Mouse (Mus musculus) lung, embryonic 14.5 days (tissue): Measurements from ENCODE around the gene Klrb1a. TPM values are rescaled to one million over a fixed set of nuclear protein-coding genes. Genes with fewer than 3 reads are reported as not detected.

Experiments used
- ATAC-seq: fragments of 200-750 bp; cut with Nextera tagmentation; 2 replicates; pipeline ENCODE4 v1.8.0; 2017; ENCODE audit warnings: mild to moderate bottlenecking, moderate TSS enrichment, moderate library complexity; ENCODE audit not compliant: insufficient read depth
- DNase-seq: peaks from one replicate; pipeline ENCODE4 v3.0.0-alpha.2; 2015
- H3K27ac ChIP-seq: fragments of 300-500 bp; sonication (generic); 2 replicates; pipeline ENCODE4 v1.5.1; 2014; ENCODE audit warnings: low read depth, mild to moderate bottlenecking, moderate library complexity
- H3K27me3 ChIP-seq: fragments of 300-500 bp; sonication (generic); 2 replicates; pipeline ENCODE4 v1.6.1; 2014; ENCODE audit warnings: low read length, control low read depth; ENCODE audit not compliant: insufficient read depth
- H3K36me3 ChIP-seq: fragments of 300-500 bp; sonication (generic); 2 replicates; pipeline ENCODE4 v1.6.1; 2014; ENCODE audit warnings: control low read depth; ENCODE audit not compliant: insufficient read depth
- H3K4me1 ChIP-seq: fragments of 300-500 bp; sonication (generic); 2 replicates; pipeline ENCODE4 v1.6.1; 2014; ENCODE audit warnings: antibody characterized with exemption, control low read depth; ENCODE audit not compliant: insufficient read depth
- H3K4me2 ChIP-seq: fragments of 300-500 bp; sonication (generic); 2 replicates; pipeline ENCODE4 v1.6.1; 2014; ENCODE audit warnings: mild to moderate bottlenecking
- H3K4me3 ChIP-seq: fragments of 300-500 bp; sonication (generic); 2 replicates; pipeline ENCODE4 v1.5.1; 2014; ENCODE audit warnings: low read depth, low read length
- H3K9ac ChIP-seq: fragments of 300-500 bp; sonication (generic); 2 replicates; pipeline ENCODE4 v1.6.1; 2014
- H3K9me3 ChIP-seq: fragments of 300-500 bp; sonication (generic); 2 replicates; pipeline ENCODE4 v1.6.1; 2016; ENCODE audit warnings: low read depth, low read length, control low read depth
- CTCF ChIP-seq: IDR thresholded peaks from 2 replicates; pipeline ENCODE4 v1.5.1; 2016; ENCODE audit warnings: antibody characterized with exemption, low read depth
- WGBS: fragments of 180-500 bp; shearing (Covaris S2); extraction: QIAGEN DNeasy Blood & Tissue Kit; methylation state at CpG from one replicate; pipeline ENCODE4 v1.1.7; 2014; 5-methylcytosine and 5-hydroxymethylcytosine counted together
- polyA plus RNA-seq: library from polyadenylated mRNA; unstranded; fragments of >200 nt; fragmentation: Nextera tagmentation; extraction: Ambion mirVana; gene quantifications from 2 replicates; pipeline ENCODE4 v1.2.1, GENCODE M21; 2014

The Klrb1a gene
- polyA plus RNA-seq, 1 experiment from 2014 or later: not detected

GRCm38 (mm10) chr6:128624425-128624824 lies 1.1 kb upstream of the Klrb1a start:
- no peaks in the 10 kb centered on the region for H3K27me3 ChIP-seq
- 61% methylated on average over 4 of the region's 4 CpGs for WGBS
- H3K4me1 ChIP-seq: no peaks in the 10 kb centered on the region
- ATAC-seq (no peak), DNase-seq (no peak)
- H3K9me3 ChIP-seq: no peaks in the 10 kb centered on the region
- H3K9ac ChIP-seq: no peak overlapping the region
- H3K36me3 ChIP-seq: no peaks in the 10 kb centered on the region
- no peak for TF ChIP-seq CTCF
- no peak overlapping the region for H3K4me2 ChIP-seq
- H3K27ac ChIP-seq: no peak overlapping the region
- no peak overlapping the region for H3K4me3 ChIP-seq

- H3K27me3 ChIP-seq: no peaks in the 10 kb centered on the region
- H3K4me2 ChIP-seq: no peak overlapping the region
- H3K27ac ChIP-seq: no peak overlapping the region
- H3K4me3 ChIP-seq: no peak overlapping the region
- ATAC-seq (no peak), DNase-seq (no peak)
- H3K9me3 ChIP-seq: no peaks in the 10 kb centered on the region
- no peaks in the 10 kb centered on the region for H3K36me3 ChIP-seq
- no peak for TF ChIP-seq CTCF
- 69% methylated on average over 2 of the region's 2 CpGs for WGBS
- no peak overlapping the region for H3K9ac ChIP-seq
- H3K4me1 ChIP-seq: no peaks in the 10 kb centered on the region
Observed at GRCm38 (mm10) chr6:128622733-128623132, 600 bp downstream of the Klrb1a start.

GRCm38 (mm10) chr6:128606350-128606749 lies 17.0 kb downstream of the Klrb1a start:
- Histone ChIP-seq H3K9ac (no peak overlapping the region), H3K4me3 (no peak overlapping the region), H3K36me3 (no peaks in the 10 kb centered on the region), H3K9me3 (no peaks in the 10 kb centered on the region), H3K27me3 (no peaks in the 10 kb centered on the region), H3K4me1 (peaks cover 9% of the 10 kb centered on the region; the same call in 1 of the 2 replicates), H3K4me2 (0 out of 2 replicates have a peak overlapping the region, but pooled peaks have one; percentile 7), H3K27ac (peak overlapping the region; percentile 63; the same call in 1 of the 2 replicates)
- TF ChIP-seq CTCF: no peak
- DNase-seq: peak; percentile 84
- peak; percentile 91 for ATAC-seq
- 26% methylated on average over 9 of the region's 9 CpGs for WGBS

GRCm38 (mm10) chr6:128604512-128604911 lies 18.8 kb downstream of the Klrb1a start:
- peak; percentile 86 for DNase-seq
- TF ChIP-seq CTCF: peak; percentile 75
- Histone ChIP-seq H3K27me3 (no peaks in the 10 kb centered on the region), H3K9ac (no peak overlapping the region), H3K27ac (no peak overlapping the region), H3K4me1 (peaks cover 9% of the 10 kb centered on the region; the same call in 1 of the 2 replicates), H3K4me3 (no peak overlapping the region), H3K4me2 (no peak overlapping the region), H3K9me3 (no peaks in the 10 kb centered on the region), H3K36me3 (no peaks in the 10 kb centered on the region)
- ATAC-seq: no peak
- WGBS: 34% methylated on average over 5 of the region's 5 CpGs

- Histone ChIP-seq H3K9me3 (no peaks in the 10 kb centered on the region), H3K36me3 (no peaks in the 10 kb centered on the region), H3K4me3 (no peak overlapping the region), H3K9ac (no peak overlapping the region), H3K27me3 (no peaks in the 10 kb centered on the region), H3K27ac (no peak overlapping the region), H3K4me2 (no peak overlapping the region), H3K4me1 (peaks cover 9% of the 10 kb centered on the region; the same call in 1 of the 2 replicates)
- ATAC-seq: no peak
- no peak for TF ChIP-seq CTCF
- no peak for DNase-seq
- 65% methylated on average over 10 of the region's 10 CpGs for WGBS
Observed at GRCm38 (mm10) chr6:128602463-128603201, 20.7 kb downstream of the Klrb1a start.

GRCm38 (mm10) chr6:128602026-128602425 lies 21.3 kb downstream of the Klrb1a start:
- H3K9me3 ChIP-seq: no peaks in the 10 kb centered on the region

GRCm38 (mm10) chr6:128599555-128599954 lies 23.8 kb downstream of the Klrb1a start:
- TF ChIP-seq CTCF: peak; percentile 52
- Histone ChIP-seq H3K27ac (no peak overlapping the region), H3K4me3 (no peak overlapping the region), H3K27me3 (no peaks in the 10 kb centered on the region), H3K4me1 (peaks cover 10% of the 10 kb centered on the region; the same call in 1 of the 2 replicates), H3K9ac (no peak overlapping the region), H3K9me3 (no peaks in the 10 kb centered on the region), H3K36me3 (no peaks in the 10 kb centered on the region), H3K4me2 (no peak overlapping the region)
- no peak for DNase-seq
- WGBS: 43% methylated on average over 4 of the region's 4 CpGs
- no peak for ATAC-seq

More at GRCm38 (mm10) chr6:128602026-128602425, 21.3 kb downstream of the Klrb1a start:
- DNase-seq (peak; percentile 86), ATAC-seq (no peak)
- 24% methylated on average over 3 of the region's 3 CpGs for WGBS
- peaks cover 9% of the 10 kb centered on the region; the same call in 1 of the 2 replicates for H3K4me1 ChIP-seq
- H3K36me3 ChIP-seq: no peaks in the 10 kb centered on the region
- H3K27ac ChIP-seq: no peak overlapping the region
- H3K9ac ChIP-seq: no peak overlapping the region
- H3K4me3 ChIP-seq: no peak overlapping the region
- no peaks in the 10 kb centered on the region for H3K27me3 ChIP-seq
- H3K4me2 ChIP-seq: no peak overlapping the region
- no peak for TF ChIP-seq CTCF
